Mouse (Mus musculus): Measurements from ENCODE around the gene Antxr1.

Gene Antxr1

GRCm38 (mm10) chr6:87143594-87143993, 192.0 kb downstream of the Antxr1 start:
- no peak for DNase-seq (ENCODE audit: low spot score in 2 of 2)

GRCm38 (mm10) chr6:87142239-87142638, 193.4 kb downstream of the Antxr1 start:
- no peak for DNase-seq (ENCODE audit: low spot score in 2 of 2)

DNA sequence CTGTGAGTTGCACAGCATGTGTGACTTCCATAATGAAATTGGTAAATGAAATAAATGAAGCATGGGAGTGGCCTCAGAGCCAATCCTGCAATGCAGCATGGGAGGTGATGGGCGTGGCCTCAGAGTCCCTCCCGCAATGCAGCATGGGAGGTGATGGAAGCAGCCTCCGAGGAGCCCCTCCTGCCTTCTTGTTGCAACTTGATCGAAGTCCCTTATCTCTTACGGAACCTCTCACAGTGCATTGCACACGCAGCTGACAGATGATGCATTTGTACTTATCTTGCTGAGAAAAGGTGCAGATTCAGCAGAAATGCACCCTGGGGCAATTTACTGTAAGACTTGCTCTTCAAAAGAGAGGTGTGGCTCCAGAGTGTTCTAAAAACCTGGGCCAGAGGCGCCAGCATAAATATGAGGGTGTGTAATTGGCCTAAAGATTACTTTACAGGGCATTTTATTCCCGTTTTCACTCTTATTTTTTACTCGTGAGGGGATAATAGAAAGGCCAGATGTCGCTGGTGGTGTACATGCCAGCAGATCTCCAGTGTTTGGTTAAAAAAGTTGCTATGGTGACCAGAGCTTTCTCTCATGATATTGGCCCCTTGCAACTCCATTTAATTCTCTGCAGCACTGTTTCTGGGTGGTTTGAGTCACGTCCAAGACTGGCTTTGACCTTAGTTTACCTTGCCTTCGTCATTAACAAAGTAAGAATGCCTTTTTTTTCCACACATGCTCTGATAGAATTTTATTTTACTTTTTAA, 195.6 kb downstream of the Antxr1 start:
- no peak for DNase-seq (ENCODE audit: low spot score in 2 of 2)

- no peak for DNase-seq (ENCODE audit: low spot score in 2 of 2)
Observed at GRCm38 (mm10) chr6:87138479-87138878, 197.1 kb downstream of the Antxr1 start.

DNA sequence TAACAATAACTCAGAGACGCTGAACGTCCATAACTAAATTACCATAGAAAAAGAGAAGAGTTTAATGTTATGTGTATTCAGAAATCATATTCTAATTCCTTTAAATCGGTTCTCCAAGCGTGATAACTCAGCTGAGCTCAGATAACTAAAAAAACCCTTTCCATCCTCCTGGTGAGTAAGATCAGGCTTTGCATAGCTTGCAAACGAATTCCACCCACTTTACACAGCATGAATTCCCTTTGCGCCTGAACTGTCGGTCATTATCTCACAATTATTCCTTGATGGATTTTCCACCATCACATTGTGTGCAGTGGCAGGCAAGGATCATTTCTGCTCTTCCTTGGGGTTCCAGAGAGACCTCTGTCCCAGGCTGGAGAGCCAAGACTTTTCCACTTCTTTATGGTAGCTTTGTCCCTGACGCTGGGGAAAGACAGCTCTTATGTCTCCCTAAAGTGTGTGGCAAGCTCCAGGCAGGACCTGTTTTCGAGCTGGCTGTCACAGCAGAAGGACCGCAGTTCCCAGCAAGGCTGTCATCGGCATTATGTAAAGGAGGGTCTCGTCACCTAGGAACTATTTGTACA, 201.6 kb downstream of the Antxr1 start:
- no peak for DNase-seq (ENCODE audit: low spot score in 2 of 2)

DNA sequence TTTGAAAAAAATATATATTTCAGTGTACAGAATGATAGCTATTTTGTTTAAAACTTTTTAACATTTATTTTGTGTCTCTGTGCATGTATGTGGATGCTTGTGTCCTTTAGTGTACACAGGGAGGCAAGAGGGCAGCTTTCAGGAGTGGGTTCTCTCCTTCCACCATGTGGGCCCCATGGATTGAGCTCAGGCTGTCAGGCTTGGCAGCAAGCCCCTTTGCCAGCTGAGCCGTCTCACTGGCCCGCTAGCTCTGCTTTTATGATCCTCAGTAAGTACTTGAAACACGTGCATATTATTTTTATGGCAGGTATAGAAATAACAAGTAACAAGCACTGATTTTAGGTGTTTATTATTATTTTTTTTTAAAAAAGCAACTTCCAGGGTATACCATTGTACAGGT, 202.1 kb downstream of the Antxr1 start:
- DNase-seq (ENCODE audit: low spot score in 2 of 2): no peak

- DNase-seq (ENCODE audit: low spot score in 2 of 2): no peak
Observed at GRCm38 (mm10) chr6:87131078-87131477, 204.5 kb downstream of the Antxr1 start.

DNA sequence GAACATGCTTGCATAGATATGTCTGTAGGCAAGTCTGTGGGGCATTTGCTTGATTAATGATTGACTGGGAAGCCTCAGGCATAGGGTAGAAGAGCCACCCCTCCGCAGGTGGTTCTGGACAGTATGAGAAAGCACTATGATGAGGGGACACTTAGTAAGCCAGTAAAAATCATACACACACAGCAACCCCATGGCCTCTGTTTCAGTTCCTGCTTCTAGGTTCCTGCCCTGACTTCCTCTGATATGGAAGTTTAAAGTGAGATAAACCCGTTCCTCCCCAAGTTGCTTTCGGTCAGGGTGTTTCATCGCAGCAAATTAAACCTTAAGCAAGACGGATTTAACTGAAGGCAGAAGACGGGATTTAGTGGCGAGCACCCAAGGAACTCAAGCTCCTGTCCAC, 205.0 kb downstream of the Antxr1 start:
- DNase-seq (ENCODE audit: low spot score in 2 of 2): no peak

GRCm38 (mm10) chr6:87129861-87130260, 205.8 kb downstream of the Antxr1 start:
- no peak for DNase-seq (ENCODE audit: low spot score in 2 of 2)

GRCm38 (mm10) chr6:87127049-87127753, 208.4 kb downstream of the Antxr1 start:
- no peak for DNase-seq (ENCODE audit: low spot score in 2 of 2)

GRCm38 (mm10) chr6:87123973-87124372, 211.6 kb downstream of the Antxr1 start:
- no peak for DNase-seq (ENCODE audit: low spot score in 2 of 2)

DNA sequence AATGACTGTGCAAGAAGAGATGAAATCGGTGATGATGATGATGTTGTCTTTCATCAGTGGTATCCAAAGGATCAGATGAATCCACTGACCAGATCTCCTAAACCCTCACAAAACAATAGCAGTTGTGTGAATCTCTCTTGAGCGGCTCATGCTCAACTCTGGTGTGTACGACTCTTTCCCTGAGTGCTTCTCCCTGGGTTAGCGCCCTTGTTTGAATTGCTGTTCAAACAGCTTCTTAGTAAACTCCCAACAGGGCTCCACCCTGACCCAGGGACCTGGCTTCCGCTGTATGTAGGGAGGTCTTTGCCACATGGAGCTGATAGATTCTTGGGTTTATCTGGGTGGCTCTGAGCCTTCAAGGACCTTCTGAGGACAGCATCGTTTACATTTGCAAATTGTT, 212.2 kb downstream of the Antxr1 start:
- DNase-seq (ENCODE audit: low spot score in 2 of 2): no peak

DNA sequence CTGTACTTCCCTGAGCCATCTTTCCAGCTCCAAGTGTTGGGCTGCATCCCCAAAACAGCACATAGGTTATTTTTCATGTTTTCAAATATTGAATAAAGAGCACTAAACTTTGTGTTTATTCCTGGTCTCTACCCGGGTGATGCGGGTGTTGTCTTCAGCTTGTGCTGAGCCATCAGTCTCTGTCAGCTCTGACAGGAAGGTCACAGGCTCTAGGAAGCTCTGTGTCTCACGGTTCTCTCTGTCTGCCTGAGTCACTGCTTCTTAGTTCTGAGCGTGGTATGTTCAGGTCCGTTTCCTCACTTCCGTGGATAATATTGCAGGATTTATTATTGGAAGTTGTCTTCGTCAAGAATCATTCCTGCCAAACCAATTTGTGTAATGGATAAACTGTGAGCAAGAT, 213.7 kb downstream of the Antxr1 start:
- DNase-seq (ENCODE audit: low spot score in 2 of 2): no peak

DNA sequence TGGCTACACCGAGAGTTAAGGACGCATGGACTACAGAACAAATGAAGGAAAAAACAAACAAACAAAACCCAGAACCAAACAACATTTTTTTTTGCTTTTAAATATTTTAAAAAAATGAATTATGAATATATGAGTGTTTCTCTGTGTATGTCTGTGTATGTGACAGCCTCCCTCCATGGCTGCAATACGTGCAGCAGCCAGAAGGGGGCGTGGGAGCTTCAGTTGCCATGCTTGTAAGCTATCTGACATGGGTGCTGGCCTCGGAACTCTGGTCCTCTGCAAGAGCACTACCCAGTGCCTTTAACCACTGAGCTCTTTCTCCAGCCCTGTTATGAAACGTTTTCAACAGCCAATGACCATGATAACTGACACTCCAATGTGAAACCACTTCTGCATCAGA, 215.0 kb downstream of the Antxr1 start:
- DNase-seq (ENCODE audit: low spot score in 2 of 2): no peak

GRCm38 (mm10) chr6:87119975-87120374, 215.6 kb downstream of the Antxr1 start:
- DNase-seq (ENCODE audit: low spot score in 2 of 2): peak in 1 of 2 experiments; percentile 17

DNA sequence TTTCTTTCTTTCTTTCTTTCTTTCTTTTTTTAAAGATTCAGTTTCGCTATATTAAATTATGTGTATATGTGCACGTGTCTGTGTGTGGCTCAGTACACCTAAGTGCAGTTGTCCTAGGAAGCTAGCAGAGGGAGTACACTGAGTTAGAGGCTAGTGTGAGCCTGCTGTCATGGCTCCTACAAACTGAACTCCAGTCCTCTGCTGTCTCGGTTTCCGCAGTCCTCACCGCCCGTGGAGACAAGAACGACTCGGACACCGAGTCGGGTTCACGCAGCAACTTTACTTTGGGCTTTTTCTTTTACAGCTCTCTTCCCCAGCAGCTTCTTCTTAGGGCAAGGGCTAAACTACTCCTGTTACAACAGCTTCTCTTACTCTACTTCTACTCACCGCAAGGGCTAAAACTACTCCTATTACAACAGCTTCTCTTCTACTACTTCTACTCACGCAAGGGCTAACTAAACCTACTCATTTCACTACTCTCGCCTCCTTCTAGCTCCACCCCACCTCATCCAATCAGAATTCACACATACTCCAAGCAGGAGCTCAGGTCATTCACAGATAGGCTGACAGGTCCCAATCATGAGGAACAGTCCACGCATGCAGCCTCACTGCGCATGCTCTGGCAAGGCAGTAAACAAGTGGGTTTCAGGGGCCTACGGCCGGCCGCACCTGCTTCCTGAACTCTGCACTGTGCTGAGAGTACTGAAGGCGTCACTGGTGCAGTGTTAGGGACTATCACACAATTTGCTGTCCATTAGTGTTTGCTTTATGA, 216.4 kb downstream of the Antxr1 start:
- peak; percentile 72 to 80 for DNase-seq (ENCODE audit: low spot score in 2 of 2)

DNA sequence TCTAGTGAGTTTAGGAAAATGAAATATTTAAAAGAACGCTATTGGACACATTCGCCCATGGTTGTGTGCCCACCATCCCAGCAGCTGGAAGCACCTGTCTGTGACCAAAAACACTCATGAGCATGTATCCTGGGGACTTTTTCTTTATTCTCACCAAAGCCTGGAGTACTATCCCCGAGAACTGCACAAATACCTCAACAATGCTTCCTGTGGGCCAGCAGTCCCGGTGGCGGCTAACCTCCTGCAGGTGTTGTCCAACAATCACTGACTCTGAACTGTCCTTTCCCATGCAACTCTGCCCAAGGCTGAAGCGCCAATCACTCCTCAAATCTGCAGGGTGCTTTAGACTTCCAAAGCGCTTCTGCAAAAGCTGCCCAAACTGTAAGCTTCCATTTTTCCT, 219.0 kb downstream of the Antxr1 start:
- DNase-seq (ENCODE audit: low spot score in 2 of 2): no peak

- DNase-seq (ENCODE audit: low spot score in 2 of 2): no peak
Observed at GRCm38 (mm10) chr6:87115981-87116380, 219.6 kb downstream of the Antxr1 start.

- no peak for DNase-seq (ENCODE audit: low spot score in 2 of 2)
Observed at GRCm38 (mm10) chr6:87112125-87112524, 223.5 kb downstream of the Antxr1 start.

DNA sequence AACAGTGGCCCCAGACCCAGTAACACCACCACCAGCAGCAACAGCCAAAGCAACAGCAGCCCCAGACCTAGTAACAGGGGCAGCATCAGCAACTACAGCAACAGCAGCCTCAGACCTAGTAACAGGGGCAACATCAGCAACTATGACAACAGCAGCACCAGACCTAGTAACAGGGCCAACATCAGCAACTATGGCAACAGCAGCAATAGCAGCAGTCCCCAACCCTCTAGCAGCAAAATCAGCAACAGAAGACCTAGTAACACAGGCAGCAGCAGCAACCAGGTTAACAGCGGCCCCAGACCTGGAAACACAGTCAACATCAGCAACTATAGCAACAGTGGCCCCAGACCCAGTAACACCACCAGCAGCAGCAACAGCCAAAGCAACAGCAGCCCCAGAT, 224.1 kb downstream of the Antxr1 start:
- no peak for DNase-seq (ENCODE audit: low spot score in 2 of 2)

- DNase-seq (ENCODE audit: low spot score in 2 of 2): no peak
Observed at GRCm38 (mm10) chr6:87104123-87104796, 231.4 kb downstream of the Antxr1 start, which contains the start of gene D6Ertd527e. D6Ertd527e (plus strand) TSS chr6:87104746.

- no peak for DNase-seq (ENCODE audit: low spot score in 2 of 2)
Observed at GRCm38 (mm10) chr6:87103314-87103713, 232.3 kb downstream of the Antxr1 start.
